Mouse (Mus musculus) cerebellum, adult 9-11 months (tissue): ENCODE data around the gene Mlip.
"Not testable (repeated sequence)": the region's sequence is repeated elsewhere in the genome, so short reads cannot be mapped to it uniquely, and the experiment has no call there.

Experiments
- DNase-seq: peaks from one replicate; pipeline ENCODE4 v3.0.0; 2022

Gene Mlip

GRCm38 (mm10) chr9:77172044-77172443 is 180.7 kb downstream of the Mlip start:
- DNase-seq: no peak

- no peak for DNase-seq
Measured at GRCm38 (mm10) chr9:77165877-77166276, 186.9 kb downstream of the Mlip start.

- no peak for DNase-seq
Measured at GRCm38 (mm10) chr9:77161764-77162163, 191.0 kb downstream of the Mlip start.

- no peak for DNase-seq
Measured at GRCm38 (mm10) chr9:77160277-77160926, 192.4 kb downstream of the Mlip start.

- DNase-seq: no peak
Measured at GRCm38 (mm10) chr9:77148518-77149257, 204.1 kb downstream of the Mlip start.

- no peak for DNase-seq
Measured at GRCm38 (mm10) chr9:77119735-77120134, 233.0 kb downstream of the Mlip start.

- DNase-seq: no peak
Measured at GRCm38 (mm10) chr9:77096886-77097285, 255.9 kb downstream of the Mlip start.

- not testable (repeated sequence) for DNase-seq
Measured at GRCm38 (mm10) chr9:77083221-77083620, 269.5 kb downstream of the Mlip start.

GRCm38 (mm10) chr9:77071676-77072075 is 281.1 kb downstream of the Mlip start:
- DNase-seq: no peak

- no peak for DNase-seq
Measured at GRCm38 (mm10) chr9:77056611-77057010, 296.2 kb downstream of the Mlip start.

- DNase-seq: no peak
Measured at GRCm38 (mm10) chr9:77054426-77055193, 298.2 kb downstream of the Mlip start.
